Mouse (Mus musculus): ENCODE measurements at regions not wholly inside any gene's neighbourhood (a gene's known extent, or its start where the extent isn't known, plus 50 kb on each side); places are given as distances from the start of the nearest gene placed in this dataset.
"Not testable (repeated sequence)": the region's sequence is repeated elsewhere in the genome, so short reads cannot be mapped to it uniquely, and the experiment has no call there.

GRCm38 (mm10) chr5:3247333-3247732 is 94.0 kb upstream of the Cdk6 start:
- no peak for DNase-seq

- no peak for DNase-seq
These were observed 91.0 kb upstream of the Cdk6 start for GRCm38 (mm10) chr5:3250273-3250672.

- no peak for DNase-seq
These were observed 81.0 kb upstream of the Cdk6 start for GRCm38 (mm10) chr5:3260289-3260688.

- DNase-seq, result not testable (repeated sequence)
These were observed 76.1 kb upstream of the Cdk6 start for GRCm38 (mm10) chr5:3264988-3265738.

GRCm38 (mm10) chr5:3267021-3267420 is 74.3 kb upstream of the Cdk6 start:
- no peak for DNase-seq

GRCm38 (mm10) chr5:3269760-3270159 is 71.5 kb upstream of the Cdk6 start:
- DNase-seq, result no peak

- not testable (repeated sequence) for DNase-seq
These were observed 68.1 kb upstream of the Cdk6 start for GRCm38 (mm10) chr5:3273140-3273539.

- not testable (repeated sequence) for DNase-seq
These were observed 64.0 kb upstream of the Cdk6 start for GRCm38 (mm10) chr5:3277241-3277640.

- not testable (repeated sequence) for DNase-seq
These were observed 62.3 kb upstream of the Cdk6 start for GRCm38 (mm10) chr5:3278956-3279355.

GRCm38 (mm10) chr5:3281911-3282506 is 59.3 kb upstream of the Cdk6 start:
- DNase-seq, result not testable (repeated sequence)

- no peak for DNase-seq
These were observed 58.2 kb upstream of the Cdk6 start for GRCm38 (mm10) chr5:3283083-3283482.

GRCm38 (mm10) chr5:3284335-3284734 is 57.0 kb upstream of the Cdk6 start:
- not testable (repeated sequence) for DNase-seq

GRCm38 (mm10) chr5:3289991-3290417 is 51.3 kb upstream of the Cdk6 start:
- peak in 1 of 2 experiments; percentile 3 for DNase-seq
